Mouse (Mus musculus): Measurements from ENCODE around the gene Mybbp1a. TPM values are rescaled to one million over a fixed set of nuclear protein-coding genes. Genes with fewer than 3 reads are reported as not detected.
A peak's percentile ranks its signal among the peaks of the same experiment; 100 is the strongest.

Gene Mybbp1a
- polyA plus RNA-seq, 1 experiment from 2014 or later = 141 TPM

- peaks cover 15% of the 10 kb centered on the region for H3K27me3 ChIP-seq (replicated peaks; ENCODE audit: control insufficient read depth, insufficient read depth, low read length)
- H3K4me3 ChIP-seq (ENCODE audit: low read length) = peak overlapping the region; percentile 67
- no peak overlapping the region for H3K27ac ChIP-seq (ENCODE audit: low read length)
- H3K4me2 ChIP-seq (ENCODE audit: low read depth, low read length) = peak overlapping the region; percentile 97
- H3K36me3 ChIP-seq (ENCODE audit: control insufficient read depth, insufficient read depth, low read length) = no peaks in the 10 kb centered on the region
- peak overlapping the region; percentile 67 for H3K9ac ChIP-seq (ENCODE audit: low read depth, low read length)
- no peaks in the 10 kb centered on the region for H3K9me3 ChIP-seq (ENCODE audit: control insufficient read depth, low read length)
- ATAC-seq = peak; percentile 32
- H3K4me1 ChIP-seq (ENCODE audit: control insufficient read depth, insufficient read depth, low read length) = peaks cover 8% of the 10 kb centered on the region; the same call in 1 of the 2 replicates
- under 1% methylated on average over 38 of the region's 38 CpGs for WGBS
These were observed 47.7 kb downstream of the Mybbp1a start for GRCm38 (mm10) chr11:72488753-72489271.

- Histone ChIP-seq H3K9me3 (ENCODE audit: control insufficient read depth, low read length) (no peaks in the 10 kb centered on the region), H3K4me2 (ENCODE audit: low read depth, low read length) (peak overlapping the region; percentile 97), H3K9ac (ENCODE audit: low read depth, low read length) (peak overlapping the region; percentile 67), H3K27ac (ENCODE audit: low read length) (no peak overlapping the region), H3K4me1 (ENCODE audit: control insufficient read depth, insufficient read depth, low read length) (peaks cover 8% of the 10 kb centered on the region; the same call in 1 of the 2 replicates), H3K27me3 (replicated peaks; ENCODE audit: control insufficient read depth, insufficient read depth, low read length) (peaks cover 15% of the 10 kb centered on the region), H3K4me3 (ENCODE audit: low read length) (peak overlapping the region; percentile 67), H3K36me3 (ENCODE audit: control insufficient read depth, insufficient read depth, low read length) (no peaks in the 10 kb centered on the region)
- under 1% methylated on average over 33 of the region's 42 CpGs for WGBS
- peak; percentile 18 for ATAC-seq
These were observed 48.2 kb downstream of the Mybbp1a start for GRCm38 (mm10) chr11:72489397-72489796.

GRCm38 (mm10) chr11:72489881-72490301, 48.7 kb downstream of the Mybbp1a start, which contains the start of gene Spns2:
Spns2 (minus strand) TSS chr11:72489904.
- Histone ChIP-seq H3K9me3 (ENCODE audit: control insufficient read depth, low read length) (no peaks in the 10 kb centered on the region), H3K4me1 (ENCODE audit: control insufficient read depth, insufficient read depth, low read length) (peaks cover 8% of the 10 kb centered on the region; the same call in 1 of the 2 replicates), H3K9ac (ENCODE audit: low read depth, low read length) (peak within 1 kb of the TSS; percentile 67), H3K4me2 (ENCODE audit: low read depth, low read length) (peak within 1 kb of the TSS; percentile 97), H3K27ac (ENCODE audit: low read length) (no peak within 1 kb of the TSS), H3K4me3 (ENCODE audit: low read length) (peak within 1 kb of the TSS; percentile 67), H3K36me3 (ENCODE audit: control insufficient read depth, insufficient read depth, low read length) (no peaks in the 10 kb centered on the region), H3K27me3 (replicated peaks; ENCODE audit: control insufficient read depth, insufficient read depth, low read length) (peaks cover 15% of the 10 kb centered on the region)
- WGBS = under 1% methylated on average over 35 of the region's 42 CpGs
- ATAC-seq = peak; percentile 93

- Histone ChIP-seq H3K4me3 (ENCODE audit: low read length) (no peak overlapping the region), H3K27me3 (replicated peaks; ENCODE audit: control insufficient read depth, insufficient read depth, low read length) (peaks cover 15% of the 10 kb centered on the region)
These were observed 50.2 kb downstream of the Mybbp1a start for GRCm38 (mm10) chr11:72491130-72491960.

GRCm38 (mm10) chr11:72494046-72494988, 53.2 kb downstream of the Mybbp1a start:
- Histone ChIP-seq H3K9ac (ENCODE audit: low read depth, low read length) (no peak overlapping the region), H3K9me3 (ENCODE audit: control insufficient read depth, low read length) (no peaks in the 10 kb centered on the region), H3K4me2 (ENCODE audit: low read depth, low read length) (no peak overlapping the region), H3K36me3 (ENCODE audit: control insufficient read depth, insufficient read depth, low read length) (no peaks in the 10 kb centered on the region), H3K4me1 (ENCODE audit: control insufficient read depth, insufficient read depth, low read length) (peaks cover 7% of the 10 kb centered on the region), H3K27me3 (replicated peaks; ENCODE audit: control insufficient read depth, insufficient read depth, low read length) (0 out of 2 replicates have a peak, but pooled peaks cover under 1% of the 10 kb centered on the region), H3K4me3 (ENCODE audit: low read length) (no peak overlapping the region), H3K27ac (ENCODE audit: low read length) (no peak overlapping the region)
- no peak for ATAC-seq
- WGBS = 53% methylated on average over 8 of the region's 8 CpGs

More at GRCm38 (mm10) chr11:72491130-72491960, 50.2 kb downstream of the Mybbp1a start:
- H3K36me3 ChIP-seq (ENCODE audit: control insufficient read depth, insufficient read depth, low read length) = no peaks in the 10 kb centered on the region
- no peak for ATAC-seq
- H3K9ac ChIP-seq (ENCODE audit: low read depth, low read length) = no peak overlapping the region
- H3K4me1 ChIP-seq (ENCODE audit: control insufficient read depth, insufficient read depth, low read length) = peaks cover 9% of the 10 kb centered on the region
- H3K9me3 ChIP-seq (ENCODE audit: control insufficient read depth, low read length) = no peaks in the 10 kb centered on the region
- H3K4me2 ChIP-seq (ENCODE audit: low read depth, low read length) = no peak overlapping the region
- H3K27ac ChIP-seq (ENCODE audit: low read length) = no peak overlapping the region
- WGBS = 64% methylated on average over 15 of the region's 15 CpGs

GRCm38 (mm10) chr11:72496066-72496465, 54.9 kb downstream of the Mybbp1a start:
- Histone ChIP-seq H3K27me3 (replicated peaks; ENCODE audit: control insufficient read depth, insufficient read depth, low read length) (no peaks in the 10 kb centered on the region), H3K36me3 (ENCODE audit: control insufficient read depth, insufficient read depth, low read length) (no peaks in the 10 kb centered on the region), H3K4me2 (ENCODE audit: low read depth, low read length) (no peak overlapping the region), H3K27ac (ENCODE audit: low read length) (peak overlapping the region; percentile 14; the same call in 1 of the 2 replicates), H3K9me3 (ENCODE audit: control insufficient read depth, low read length) (no peaks in the 10 kb centered on the region), H3K4me3 (ENCODE audit: low read length) (no peak overlapping the region), H3K4me1 (ENCODE audit: control insufficient read depth, insufficient read depth, low read length) (peaks cover 6% of the 10 kb centered on the region; the same call in 1 of the 2 replicates), H3K9ac (ENCODE audit: low read depth, low read length) (0 out of 2 replicates have a peak overlapping the region, but pooled peaks have one; percentile 18)
- WGBS = 39% methylated on average over 3 of the region's 3 CpGs
- 0 out of 2 replicates have a peak, but pooled peaks have one; percentile 19 for ATAC-seq

GRCm38 (mm10) chr11:72496775-72497174, 55.6 kb downstream of the Mybbp1a start:
- 54% methylated on average over 1 of the region's 1 CpGs for WGBS
- no peaks in the 10 kb centered on the region for H3K9me3 ChIP-seq (ENCODE audit: control insufficient read depth, low read length)
- H3K4me2 ChIP-seq (ENCODE audit: low read depth, low read length) = no peak overlapping the region
- no peaks in the 10 kb centered on the region for H3K36me3 ChIP-seq (ENCODE audit: control insufficient read depth, insufficient read depth, low read length)
- H3K27ac ChIP-seq (ENCODE audit: low read length) = peak overlapping the region; percentile 14
- peaks cover 12% of the 10 kb centered on the region for H3K4me1 ChIP-seq (ENCODE audit: control insufficient read depth, insufficient read depth, low read length)
- no peaks in the 10 kb centered on the region for H3K27me3 ChIP-seq (replicated peaks; ENCODE audit: control insufficient read depth, insufficient read depth, low read length)
- peak; percentile 68 for ATAC-seq
- peak overlapping the region; percentile 26; the same call in 1 of the 2 replicates for H3K9ac ChIP-seq (ENCODE audit: low read depth, low read length)
- no peak overlapping the region for H3K4me3 ChIP-seq (ENCODE audit: low read length)

GRCm38 (mm10) chr11:72497367-72497766, 56.2 kb downstream of the Mybbp1a start:
- Histone ChIP-seq H3K36me3 (ENCODE audit: control insufficient read depth, insufficient read depth, low read length) (no peaks in the 10 kb centered on the region), H3K4me3 (ENCODE audit: low read length) (no peak overlapping the region), H3K27ac (ENCODE audit: low read length) (peak overlapping the region; percentile 14), H3K4me2 (ENCODE audit: low read depth, low read length) (no peak overlapping the region), H3K4me1 (ENCODE audit: control insufficient read depth, insufficient read depth, low read length) (peaks cover 18% of the 10 kb centered on the region), H3K27me3 (replicated peaks; ENCODE audit: control insufficient read depth, insufficient read depth, low read length) (no peaks in the 10 kb centered on the region), H3K9me3 (ENCODE audit: control insufficient read depth, low read length) (no peaks in the 10 kb centered on the region), H3K9ac (ENCODE audit: low read depth, low read length) (peak overlapping the region; percentile 26)
- WGBS = 29% methylated on average over 4 of the region's 4 CpGs
- no peak for ATAC-seq
